Mouse (Mus musculus) hematopoietic stem cell, adult 5-6 weeks (primary cell): ENCODE results near the gene Lalba. TPM values are rescaled to one million over a fixed set of nuclear protein-coding genes. Genes with fewer than 3 reads are reported as not detected.

ENCODE experiments used
- ATAC-seq, 2 experiments: fragments of 125-278 bp in 1 of 2; replicated peaks in 1 of 2; 2 replicates each; pipeline ENCODE4 v1.8.0; 2016 to 2017; ENCODE audit warnings: inconsistent platforms in 2 of 2, mild to moderate bottlenecking in 2 of 2, moderate number of reproducible peaks in 2 of 2, low read depth in 1 of 2, moderate TSS enrichment in 1 of 2; ENCODE audit not compliant: low FRiP score in 2 of 2, poor library complexity in 2 of 2, severe bottlenecking in 2 of 2, insufficient read depth in 1 of 2, low TSS enrichment in 1 of 2
- total RNA-seq: library from RNA; stranded (forward); fragments of 172-1452, 232-1000 nt; gene quantifications from 2 replicates; pipeline ENCODE4 v1.2.3, GENCODE M21; 2017

Gene Lalba
- total RNA-seq, 1 experiment from 2014 or later, result not detected

GRCm38 (mm10) chr15:98506253-98506957 lies 23.9 kb upstream of the Lalba start:
- peak; percentile 61 to 73 for ATAC-seq

DNA sequence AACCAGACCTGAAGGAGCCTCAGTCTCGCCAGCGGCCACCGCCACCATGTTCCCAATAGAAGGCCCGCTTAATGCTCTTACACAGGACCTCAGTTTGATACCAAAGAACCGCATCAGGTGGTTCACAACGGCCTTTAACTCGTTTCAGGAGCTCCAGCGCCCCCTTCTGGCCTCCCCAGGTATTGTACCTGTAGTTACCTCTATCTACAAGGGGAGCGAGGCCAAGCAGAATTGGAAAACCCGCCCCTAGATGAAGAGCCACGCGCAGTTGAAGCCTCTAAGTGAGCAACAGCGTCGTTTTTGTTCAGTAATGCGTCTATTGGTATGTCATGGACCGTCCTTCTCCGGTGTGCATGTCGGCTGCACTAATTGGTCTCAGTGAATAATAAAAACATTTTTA lies 22.0 kb upstream of the Lalba start:
- ATAC-seq, result peak; percentile 53 to 64; a peak in 1 of 4 replicates

DNA sequence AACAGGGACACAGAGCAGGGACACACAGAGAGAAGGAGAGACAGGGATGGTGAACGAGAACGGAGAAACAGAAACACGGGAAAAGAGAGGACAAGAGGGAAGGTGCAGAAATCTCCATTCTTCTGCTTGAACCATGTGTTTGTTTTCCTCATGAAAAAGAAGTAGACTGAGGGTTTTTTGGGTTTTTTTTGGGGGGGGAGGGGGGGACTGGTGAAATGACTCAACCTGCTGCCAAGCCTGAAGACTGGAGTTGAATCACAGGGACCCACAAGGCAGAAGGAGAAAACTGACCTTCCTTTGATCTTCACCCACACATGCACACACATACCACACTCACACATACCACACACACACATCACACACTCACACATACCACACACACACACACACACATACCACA lies 20.8 kb upstream of the Lalba start:
- no peak for ATAC-seq

DNA sequence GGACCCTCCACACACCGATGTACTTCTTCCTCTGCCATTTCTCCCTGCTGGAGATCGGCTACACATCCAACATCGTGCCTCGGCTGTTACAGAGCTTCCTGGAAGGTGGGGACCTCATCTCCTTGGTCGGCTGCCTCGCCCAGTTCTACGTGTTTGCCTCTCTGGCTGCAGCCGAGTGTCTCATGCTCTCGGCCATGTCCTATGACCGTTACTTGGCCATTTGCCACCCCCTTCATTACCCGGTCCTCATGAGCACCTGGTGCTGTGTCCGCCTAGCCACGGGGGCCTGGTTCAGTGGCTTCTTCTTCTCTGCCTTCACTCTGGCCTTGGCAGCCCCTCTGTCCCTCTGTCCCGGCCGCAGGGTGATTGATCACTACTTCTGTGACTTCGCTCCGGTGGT lies 15.1 kb upstream of the Lalba start:
- no peak for ATAC-seq

DNA sequence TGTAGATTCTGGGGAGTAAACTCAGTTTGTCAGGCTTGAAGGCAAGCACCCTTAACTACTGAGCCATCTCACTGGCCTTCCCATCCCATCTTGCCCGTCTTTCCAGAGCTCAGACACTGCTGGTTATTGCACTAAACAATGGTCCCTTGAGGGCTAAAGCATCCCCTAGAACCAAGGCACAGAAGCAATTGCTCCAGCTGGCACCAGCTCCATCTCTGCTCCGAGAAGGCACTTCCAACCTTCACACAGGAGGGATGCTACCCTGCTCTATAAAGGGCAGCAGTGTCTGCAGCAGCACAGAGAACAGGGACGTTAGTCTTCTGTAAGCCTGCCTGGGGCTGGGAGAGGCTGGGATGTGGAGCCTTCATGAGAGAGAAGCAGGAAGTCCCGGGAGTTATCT lies 9.6 kb upstream of the Lalba start, which contains the start of gene Olfr279:
TSS of gene Olfr279 (plus strand) at position 301 of the 400 bp plus-strand sequence.
- ATAC-seq, result no peak

DNA sequence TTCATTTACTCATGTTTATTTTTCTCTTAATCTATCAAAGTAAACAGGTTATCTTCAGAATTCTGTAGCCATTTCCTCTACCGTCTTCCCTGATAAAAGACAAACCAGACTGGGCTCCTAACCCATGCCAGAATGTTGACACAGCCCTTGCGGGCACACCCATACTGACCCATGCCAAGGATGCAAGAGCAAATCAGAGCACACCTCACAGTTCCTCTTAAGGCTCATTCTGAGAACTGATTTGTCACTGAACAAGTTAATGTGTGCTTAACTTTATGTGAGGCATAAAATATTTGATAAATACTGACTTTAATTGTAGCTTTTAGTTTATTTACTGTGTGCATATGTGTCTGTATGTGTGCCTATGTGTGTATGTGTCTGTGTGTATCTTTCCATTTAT lies 8.8 kb upstream of the Lalba start:
- ATAC-seq, result no peak

DNA sequence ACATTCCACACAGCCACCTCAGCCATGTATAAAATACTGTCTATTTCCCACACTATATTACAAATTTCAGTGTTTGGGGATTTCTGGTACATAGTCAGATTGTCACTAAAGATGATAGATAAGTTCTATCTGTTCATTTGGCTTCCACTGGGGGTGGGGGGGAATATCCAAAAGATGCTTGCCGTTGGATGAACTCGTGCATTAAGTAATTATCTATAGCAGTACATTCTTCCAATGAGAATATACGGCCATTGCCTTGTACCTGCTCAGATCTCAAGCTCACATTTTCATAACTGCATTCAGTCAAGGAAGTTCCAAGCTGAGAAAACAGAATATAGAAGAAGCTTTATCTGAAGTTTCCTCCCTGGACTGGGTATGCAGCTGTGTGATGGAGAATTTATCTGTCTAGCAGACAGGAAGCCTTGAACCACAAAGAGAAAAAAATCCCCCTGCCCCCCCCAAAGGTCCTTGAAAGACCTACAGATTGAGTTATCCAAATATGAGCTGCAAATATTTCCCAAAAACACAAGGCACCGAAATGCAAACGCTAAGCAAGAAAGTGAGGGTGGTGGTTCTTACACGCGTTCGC lies 4.0 kb upstream of the Lalba start:
- ATAC-seq, result no peak

DNA sequence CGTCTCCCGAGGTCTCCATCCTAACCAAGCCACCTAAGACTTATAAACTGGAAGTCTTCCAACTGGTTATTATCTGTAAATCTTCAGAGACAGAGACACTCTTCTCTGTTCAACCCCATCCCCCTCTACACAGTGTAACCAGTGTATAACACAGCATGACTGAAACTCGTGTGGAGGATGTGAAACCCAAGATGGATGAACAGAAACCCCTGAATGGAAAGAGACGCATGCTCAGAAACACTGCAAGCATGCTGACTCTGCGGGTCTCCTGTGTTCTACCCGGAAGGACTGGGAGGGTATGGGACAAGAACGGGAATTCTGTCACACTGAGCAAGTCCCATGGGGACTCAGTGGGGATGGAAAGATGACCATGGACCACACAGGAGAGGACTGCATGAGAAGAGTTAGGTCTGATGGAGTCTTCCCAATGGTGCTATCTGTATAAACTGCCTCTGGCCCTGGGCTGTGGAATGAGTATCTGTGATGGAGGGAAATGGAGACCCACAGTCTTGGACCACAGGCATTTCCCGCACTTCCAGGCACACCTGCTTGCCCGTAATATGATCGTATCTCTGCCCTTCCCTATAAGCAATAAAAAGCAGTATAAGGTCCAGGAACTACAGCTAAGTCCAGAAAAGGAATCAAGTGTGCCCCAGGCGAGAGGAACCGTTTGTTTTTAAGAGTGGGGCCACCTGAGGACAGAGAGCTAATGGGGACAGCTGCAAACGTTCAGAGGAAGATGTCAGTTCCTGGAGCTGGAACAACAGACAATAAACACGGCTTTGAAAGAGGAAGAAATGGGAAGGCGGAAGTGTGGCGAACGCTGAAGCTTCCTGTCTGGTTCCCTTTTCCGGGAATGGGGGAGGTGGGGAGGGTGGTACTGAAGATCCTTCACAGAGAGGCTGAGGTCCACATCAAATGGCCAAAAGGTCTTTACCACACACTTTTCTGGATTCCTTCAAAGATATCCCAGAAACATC lies 1.7 kb upstream of the Lalba start:
- peak; percentile 27 to 66 for ATAC-seq

GRCm38 (mm10) chr15:98479568-98480102 lies 2.9 kb downstream of the Lalba start:
- ATAC-seq, result no peak

GRCm38 (mm10) chr15:98476281-98476680 lies 6.2 kb downstream of the Lalba start:
- no peak for ATAC-seq

- ATAC-seq, result no peak; a peak in 2 of 4 replicates
Measured at GRCm38 (mm10) chr15:98475382-98475781, 7.1 kb downstream of the Lalba start.

DNA sequence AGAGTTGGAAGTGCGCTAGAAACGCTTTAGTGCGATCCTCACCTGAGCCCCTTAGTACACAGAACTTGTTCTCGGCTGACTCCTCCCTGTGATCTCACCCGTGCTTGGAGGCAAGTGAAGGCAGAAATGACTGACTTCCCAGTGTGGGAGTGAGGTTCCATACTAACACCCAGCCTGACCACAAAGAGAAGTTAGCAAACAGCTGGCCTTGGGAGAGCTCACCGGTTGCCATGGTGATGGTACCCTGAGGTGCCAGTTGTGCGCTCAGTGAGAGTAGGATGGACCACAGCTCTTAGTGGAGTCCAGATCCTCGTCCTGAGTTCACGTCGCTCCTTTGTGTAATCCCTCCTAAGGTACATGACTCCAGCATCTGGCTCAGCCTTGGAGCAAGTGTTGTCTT lies 7.6 kb downstream of the Lalba start:
- no peak for ATAC-seq

DNA sequence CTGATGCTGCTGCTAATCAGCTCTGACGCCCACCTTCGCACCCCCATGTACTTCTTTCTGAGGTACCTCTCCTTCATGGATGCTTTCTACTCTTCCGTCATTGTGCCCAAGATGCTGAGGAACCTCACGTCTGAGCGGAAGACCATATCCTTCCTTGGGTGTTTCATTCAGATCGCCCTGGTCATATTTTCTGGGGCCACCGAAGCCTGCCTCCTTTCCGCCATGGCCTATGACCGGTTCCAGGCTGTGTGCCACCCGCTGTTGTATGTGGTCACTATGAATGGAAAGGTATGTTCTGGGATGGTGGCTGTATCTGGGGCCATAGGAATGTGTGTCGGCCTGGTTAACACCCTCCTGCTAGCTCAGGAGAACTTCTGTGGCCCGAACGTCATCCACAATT lies 11.0 kb downstream of the Lalba start:
- no peak for ATAC-seq

GRCm38 (mm10) chr15:98469596-98469995 lies 12.9 kb downstream of the Lalba start, which contains the start of gene OR5BS1P:
OR5BS1P (plus strand) TSS chr15:98469896.
- ATAC-seq, result no peak

- no peak for ATAC-seq
Measured at GRCm38 (mm10) chr15:98452288-98452687, 30.2 kb downstream of the Lalba start, which contains the start of gene Olfr281. Olfr281 (plus strand) TSS chr15:98452588.

GRCm38 (mm10) chr15:98448521-98448920 lies 34.0 kb downstream of the Lalba start:
- no peak for ATAC-seq

- ATAC-seq, result no peak
Measured at GRCm38 (mm10) chr15:98444561-98444960, 38.0 kb downstream of the Lalba start.
